Mouse (Mus musculus) testis, adult 2 months (tissue): ENCODE measurements around the gene H2-T24.
"Not testable (repeated sequence)": the region's sequence is repeated elsewhere in the genome, so short reads cannot be mapped to it uniquely, and the experiment has no call there.

Source experiments
- CTCF ChIP-seq: fragments of 200-500 bp; IDR thresholded peaks from 2 replicates; pipeline ENCODE4 v1.5.1; 2012; ENCODE audit warnings: low read depth, mild to moderate bottlenecking, inconsistent platforms, low read length, moderate library complexity; ENCODE audit not compliant: control insufficient read depth, insufficient read depth, insufficient replicate concordance
- POLR2A ChIP-seq: fragments of 200-500 bp; IDR thresholded peaks from 2 replicates; pipeline ENCODE4 v1.6.1; 2012; ENCODE audit warnings: low read depth, mild to moderate bottlenecking, inconsistent platforms, low read length, moderate library complexity; ENCODE audit not compliant: control insufficient read depth

- TF ChIP-seq POLR2A, CTCF: not testable (repeated sequence)
Measured at GRCm38 (mm10) chr17:36030046-36030702, 9.8 kb upstream of the H2-T24 start.
